Mouse (Mus musculus) adrenal gland, adult 10 weeks (tissue): ENCODE measurements around the gene Bnipl. TPM values are rescaled to one million over a fixed set of nuclear protein-coding genes. Genes with fewer than 3 reads are reported as not detected.

Source experiments
- polyA plus RNA-seq: library from polyadenylated mRNA; stranded (reverse); fragments of 350-450 nt; fragmentation: Illumina TruSeq; extraction: RNeasy Lipid Tissue Mini Kit (QIAGEN cat#74804); gene quantifications from one replicate; pipeline ENCODE4 v1.2.3, GENCODE M21; 2014; ENCODE audit warnings: low read depth, low replicate concordance

The Bnipl gene
- polyA plus RNA-seq: not detected

GRCm38 (mm10) chr3:95250783-95251424, at the start of gene Bnipl:
Bnipl (minus strand) TSS chr3:95251193.

GRCm38 (mm10) chr3:95281216-95282126, 30.5 kb upstream of the Bnipl start, which contains the start of the genes Mindy1 and Prune1:
Mindy1 (plus strand) TSS chr3:95281345.
Prune1 (minus strand) TSS chr3:95282076.

GRCm38 (mm10) chr3:95241498-95241897, 9.5 kb downstream of the Bnipl start, which contains the start of gene Gm128:
Gm128 (minus strand) TSS chr3:95241598.

GRCm38 (mm10) chr3:95231298-95232221, 19.4 kb downstream of the Bnipl start, which contains the start of gene Mllt11:
Mllt11 (minus strand) TSS chr3:95232171.

GRCm38 (mm10) chr3:95228148-95228893, 22.7 kb downstream of the Bnipl start, which contains the start of gene Cdc42se1:
Cdc42se1 (plus strand) TSS chr3:95228732.

GRCm38 (mm10) chr3:95217255-95218134, 33.5 kb downstream of the Bnipl start, which contains the start of gene Gabpb2:
Gabpb2 (minus strand) TSS chr3:95217916.

Other genes with a start within 250 kb of the Bnipl start
- gene Zfp687, start 235.7 kb downstream of the Bnipl start, polyA plus RNA-seq: 7.3 TPM
- gene Psmd4, start 208.6 kb downstream of the Bnipl start, polyA plus RNA-seq: 15.6 TPM
- 30.4 TPM for gene Pip5k1a, start 144.3 kb downstream of the Bnipl start, polyA plus RNA-seq
- 10.4 TPM for gene Vps72, start 140.2 kb downstream of the Bnipl start, polyA plus RNA-seq
- 5.0 TPM for gene Tmod4, start 126.7 kb downstream of the Bnipl start, polyA plus RNA-seq
- 16.7 TPM for gene Scnm1, start 117.2 kb downstream of the Bnipl start, polyA plus RNA-seq
- 2.9 TPM for gene Lysmd1, start 117.1 kb downstream of the Bnipl start, polyA plus RNA-seq
- gene Tnfaip8l2, start 108.8 kb downstream of the Bnipl start, polyA plus RNA-seq: not detected
- not detected for gene Sema6c, start 90.7 kb downstream of the Bnipl start, polyA plus RNA-seq
- gene Gabpb2, start 33.3 kb downstream of the Bnipl start, polyA plus RNA-seq: 28.5 TPM
- 32.4 TPM for gene Cdc42se1, start 22.5 kb downstream of the Bnipl start, polyA plus RNA-seq
- gene Mllt11, start 19.0 kb downstream of the Bnipl start, polyA plus RNA-seq: 29.9 TPM
- not detected for gene Gm128, start 9.6 kb downstream of the Bnipl start, polyA plus RNA-seq
- gene Mindy1, start 30.2 kb upstream of the Bnipl start, polyA plus RNA-seq: 221 TPM
- gene Prune1, start 30.9 kb upstream of the Bnipl start, polyA plus RNA-seq: 13.7 TPM
- gene Anxa9, start 56.0 kb upstream of the Bnipl start, polyA plus RNA-seq: 1.2 TPM
- 221 TPM for gene Cers2, start 63.6 kb upstream of the Bnipl start, polyA plus RNA-seq
- 15.8 TPM for gene Setdb1, start 106.0 kb upstream of the Bnipl start, polyA plus RNA-seq
- not detected for gene 4930558C23Rik, start 151.6 kb upstream of the Bnipl start, polyA plus RNA-seq
- gene Arnt, start 183.2 kb upstream of the Bnipl start, polyA plus RNA-seq: 62.5 TPM
- gene Ctsk, start 248.1 kb upstream of the Bnipl start, polyA plus RNA-seq: 2.9 TPM